Mouse (Mus musculus) adrenal gland, postnatal 4 days (tissue): ENCODE measurements at regions not wholly inside any gene's neighbourhood (a gene's known extent, or its start where the extent isn't known, plus 50 kb on each side); places are given as distances from the start of the nearest gene placed in this dataset. TPM values are rescaled to one million over a fixed set of nuclear protein-coding genes. Genes with fewer than 3 reads are reported as not detected.

ENCODE experiments used
- microRNA-seq: library from miRNA; unstranded; fragments of <30 nt; microRNA quantifications from one replicate; pipeline ENCODE4 v1.2.0, GENCODE M21; 2021

Small RNAs in the stretch of these regions (microRNA-seq; reads per million reads assigned to microRNA genes)
- gene Gm24810 = not detected
